Mouse (Mus musculus): Measurements from ENCODE around the gene Ptpn18.
A peak's percentile ranks its signal among the peaks of the same experiment; 100 is the strongest.

DNA sequence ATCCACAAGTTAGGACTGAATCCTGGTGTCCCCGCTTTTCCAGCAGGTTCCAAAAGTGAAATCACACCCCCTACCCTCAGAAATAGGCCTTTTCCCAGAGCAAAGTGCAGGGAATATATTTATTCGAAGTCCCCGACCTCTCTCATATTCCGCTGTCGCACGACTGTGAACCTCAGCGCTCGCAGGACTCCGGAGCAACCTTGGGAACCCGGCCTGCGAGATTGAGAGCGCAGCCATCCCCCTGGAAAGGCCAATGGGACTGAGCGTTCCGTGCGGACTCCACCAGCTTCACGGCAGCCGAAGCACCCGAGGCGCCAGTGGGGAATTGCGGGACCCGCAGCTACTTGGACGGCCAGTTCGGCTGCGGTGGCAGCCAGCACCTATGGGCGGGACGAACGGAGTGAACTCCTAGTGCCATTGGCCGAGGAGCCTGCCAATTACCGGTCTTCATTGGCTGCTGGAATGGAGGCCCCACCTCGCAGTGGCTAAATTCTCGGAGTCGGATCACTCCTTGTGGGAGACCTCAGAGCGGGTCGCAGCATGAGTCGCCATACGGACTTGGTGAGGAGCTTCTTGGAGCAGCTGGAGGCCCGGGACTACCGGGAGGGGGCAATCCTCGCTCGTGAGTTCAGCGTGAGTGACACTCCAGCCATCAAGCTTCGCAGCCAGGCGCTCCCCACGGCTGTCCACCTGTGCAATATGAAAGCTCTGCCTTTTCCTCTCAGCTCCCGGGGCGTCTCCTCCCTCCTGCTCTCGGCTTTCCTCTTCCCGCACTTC is at the start of gene Ptpn18:
- peak; percentile 71; the same call in 1 of the 2 replicates for TF ChIP-seq CHD2 (IDR thresholded peaks at IDR 0.05; ENCODE audit: low read depth, low read length)
- no peak for TF ChIP-seq ZNF384 (IDR thresholded peaks at IDR 0.05; ENCODE audit: low read depth, low read length)
- TF ChIP-seq ZC3H11A (IDR thresholded peaks at IDR 0.05; ENCODE audit: borderline replicate concordance, low read depth, low read length) = no peak

Data from ES-E14 (cell line).